Mouse (Mus musculus) hindbrain, embryonic 15.5 days (tissue): ENCODE data around the gene Sec13. TPM values are rescaled to one million over a fixed set of nuclear protein-coding genes. Genes with fewer than 3 reads are reported as not detected.
"Not testable (repeated sequence)": the region's sequence is repeated elsewhere in the genome, so short reads cannot be mapped to it uniquely, and the experiment has no call there.

ENCODE experiments used
- ATAC-seq: fragments of 200-750 bp; cut with Nextera tagmentation; 2 replicates; pipeline ENCODE4 v1.8.0; 2017; ENCODE audit warnings: low read depth, moderate number of reproducible peaks, moderate TSS enrichment; ENCODE audit not compliant: low FRiP score
- H3K27ac ChIP-seq: fragments of 300-500 bp; sonication (generic); replicated peaks from 2 replicates; pipeline ENCODE4 v1.5.1; 2015; ENCODE audit warnings: mild to moderate bottlenecking, inconsistent platforms
- H3K27me3 ChIP-seq: fragments of 300-500 bp; sonication (generic); 2 replicates; pipeline ENCODE4 v1.6.1; 2015; ENCODE audit warnings: control low read depth, inconsistent platforms
- H3K36me3 ChIP-seq: fragments of 300-500 bp; sonication (generic); 2 replicates; pipeline ENCODE4 v1.6.1; 2015; ENCODE audit warnings: control low read depth, inconsistent platforms
- H3K4me1 ChIP-seq: fragments of 300-500 bp; sonication (generic); replicated peaks from 2 replicates; pipeline ENCODE4 v1.6.1; 2015; ENCODE audit warnings: control low read depth, inconsistent platforms
- H3K4me2 ChIP-seq: fragments of 300-500 bp; sonication (generic); 2 replicates; pipeline ENCODE4 v1.6.1; 2015; ENCODE audit warnings: moderate library complexity, mild to moderate bottlenecking, inconsistent platforms
- H3K4me3 ChIP-seq: fragments of 300-500 bp; sonication (generic); 2 replicates; pipeline ENCODE4 v1.5.1; 2015; ENCODE audit warnings: mild to moderate bottlenecking, inconsistent platforms
- H3K9ac ChIP-seq: fragments of 300-500 bp; sonication (generic); 2 replicates; pipeline ENCODE4 v1.6.1; 2015; ENCODE audit warnings: inconsistent platforms
- H3K9me3 ChIP-seq: fragments of 300-500 bp; sonication (generic); 2 replicates; pipeline ENCODE4 v1.6.1; 2016; ENCODE audit warnings: control low read depth, inconsistent platforms
- WGBS: fragments of 180-500 bp; shearing (Covaris S2); methylation state at CpG from one replicate; pipeline ENCODE4 v1.1.7; 2015; 5-methylcytosine and 5-hydroxymethylcytosine counted together
- polyA plus RNA-seq: library from polyadenylated mRNA; unstranded; fragments of >200 nt; fragmentation: Nextera tagmentation; extraction: Ambion mirVana; gene quantifications from 2 replicates; pipeline ENCODE4 v1.2.1, GENCODE M21; 2015

The Sec13 gene
- polyA plus RNA-seq, 1 experiment from 2014 or later: 200 TPM

- WGBS: 66% methylated on average over 2 of the region's 2 CpGs
- H3K4me1 ChIP-seq: peaks cover 19% of the 10 kb centered on the region
- H3K36me3 ChIP-seq: peaks cover 6% of the 10 kb centered on the region; the same call in 1 of the 2 replicates
- H3K27me3 ChIP-seq: no peaks in the 10 kb centered on the region
- no peak overlapping the region for H3K4me3 ChIP-seq
- H3K27ac ChIP-seq: no peak overlapping the region
- no peak overlapping the region for H3K4me2 ChIP-seq
- no peaks in the 10 kb centered on the region for H3K9me3 ChIP-seq
- ATAC-seq: no peak
- H3K9ac ChIP-seq: no peak overlapping the region
Measured at GRCm38 (mm10) chr6:113741425-113741824, 882 bp upstream of the Sec13 start.

GRCm38 (mm10) chr6:113737318-113738046 lies 3.1 kb downstream of the Sec13 start:
- Histone ChIP-seq H3K27ac (no peak overlapping the region), H3K27me3 (no peaks in the 10 kb centered on the region), H3K4me3 (no peak overlapping the region), H3K36me3 (peaks cover 38% of the 10 kb centered on the region), H3K4me2 (no peak overlapping the region), H3K9ac (no peak overlapping the region), H3K9me3 (no peaks in the 10 kb centered on the region), H3K4me1 (peaks cover 19% of the 10 kb centered on the region)
- 92% methylated on average over 9 of the region's 9 CpGs for WGBS
- no peak for ATAC-seq

DNA sequence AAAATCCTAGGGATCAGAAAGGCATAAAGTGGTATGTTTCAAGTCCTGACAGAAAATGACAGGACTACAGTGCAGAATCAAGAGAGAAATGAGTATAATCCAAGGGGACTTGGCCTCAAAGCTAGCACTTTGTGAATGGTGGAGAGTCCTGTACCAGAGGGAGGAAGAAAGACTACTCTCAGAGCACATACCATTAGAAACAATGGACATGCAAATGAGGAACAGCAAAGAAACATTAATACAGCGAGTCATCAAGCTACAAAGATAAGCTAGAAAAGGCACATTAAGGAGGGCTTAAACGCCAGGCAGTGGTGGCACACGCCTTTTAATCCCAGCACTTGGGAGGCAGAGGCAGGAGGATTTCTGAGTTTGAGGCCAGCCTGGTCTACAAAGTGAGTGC lies 9.2 kb downstream of the Sec13 start:
- no peaks in the 10 kb centered on the region for H3K4me1 ChIP-seq
- peaks cover 87% of the 10 kb centered on the region for H3K36me3 ChIP-seq
- WGBS: 91% methylated on average over 3 of the region's 3 CpGs
- no peaks in the 10 kb centered on the region for H3K9me3 ChIP-seq
- no peak for ATAC-seq
- no peak overlapping the region for H3K9ac ChIP-seq
- H3K4me2 ChIP-seq: no peak overlapping the region
- H3K4me3 ChIP-seq: no peak overlapping the region
- H3K27ac ChIP-seq: no peak overlapping the region
- H3K27me3 ChIP-seq: no peaks in the 10 kb centered on the region

- no peak for ATAC-seq
- H3K27ac ChIP-seq: no peak overlapping the region
- H3K4me1 ChIP-seq: no peaks in the 10 kb centered on the region
- no peaks in the 10 kb centered on the region for H3K9me3 ChIP-seq
- H3K9ac ChIP-seq: no peak overlapping the region
- no peak overlapping the region for H3K4me3 ChIP-seq
- H3K27me3 ChIP-seq: no peaks in the 10 kb centered on the region
- H3K4me2 ChIP-seq: no peak overlapping the region
- WGBS: 89% methylated on average over 7 of the region's 7 CpGs
- H3K36me3 ChIP-seq: peaks cover 78% of the 10 kb centered on the region
Measured at GRCm38 (mm10) chr6:113728181-113728580, 12.4 kb downstream of the Sec13 start.

- H3K4me2 ChIP-seq: no peak overlapping the region
- H3K27ac ChIP-seq: no peak overlapping the region
- no peak overlapping the region for H3K9ac ChIP-seq
- H3K4me3 ChIP-seq: no peak overlapping the region
- H3K27me3 ChIP-seq: no peaks in the 10 kb centered on the region
- WGBS: 98% methylated on average over 4 of the region's 4 CpGs
- no peak for ATAC-seq
- H3K4me1 ChIP-seq: no peaks in the 10 kb centered on the region
- peaks cover 59% of the 10 kb centered on the region for H3K36me3 ChIP-seq
- H3K9me3 ChIP-seq: no peaks in the 10 kb centered on the region
Measured at GRCm38 (mm10) chr6:113721061-113721460, 19.5 kb downstream of the Sec13 start.

DNA sequence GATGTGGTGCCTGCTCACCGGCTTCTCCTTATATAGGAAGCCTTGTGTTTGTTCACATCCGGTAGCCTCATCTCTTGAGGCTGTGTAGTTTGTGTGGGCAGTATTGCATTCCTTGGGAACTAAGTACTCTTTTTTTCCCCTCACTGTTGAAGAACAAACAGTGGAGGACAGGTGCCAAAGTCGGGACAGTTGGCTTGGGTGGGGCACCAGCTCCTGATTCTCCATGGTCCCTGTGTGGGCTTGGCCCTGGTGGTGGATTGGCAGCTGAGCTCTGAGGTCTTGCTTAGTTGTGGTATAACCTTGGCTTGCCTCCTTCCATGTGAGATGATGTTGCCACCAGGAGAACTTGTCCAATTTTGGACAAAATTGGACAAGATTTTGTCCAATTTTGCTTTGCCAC lies 20.7 kb downstream of the Sec13 start, which contains the start of gene Ghrl:
Gene Ghrl, minus strand, starts transcription at position 3 of the 400 bp plus-strand sequence.
- peaks cover 67% of the 10 kb centered on the region for H3K36me3 ChIP-seq

DNA sequence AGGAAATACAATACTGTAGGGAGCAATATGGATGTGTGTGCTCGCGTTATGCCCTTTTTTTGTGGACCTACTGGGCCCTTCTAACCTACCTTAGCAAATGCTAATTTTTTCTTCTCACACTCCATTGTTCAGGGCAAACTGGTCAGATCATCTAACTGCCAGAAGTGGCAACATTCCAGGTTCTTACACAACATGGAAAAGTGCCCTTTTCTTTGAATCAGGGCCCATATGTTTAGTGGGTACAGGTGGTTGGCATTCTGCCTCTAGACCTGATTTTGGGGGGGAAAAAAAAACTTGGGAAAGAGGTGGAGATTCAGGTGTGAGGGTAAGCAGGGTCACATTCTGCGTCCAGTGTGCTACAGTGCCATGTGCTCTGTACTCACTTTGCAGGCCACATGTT lies 23.0 kb downstream of the Sec13 start:
- ATAC-seq: no peak
- H3K36me3 ChIP-seq: peaks cover 70% of the 10 kb centered on the region
- WGBS: 92% methylated on average over 3 of the region's 3 CpGs
- no peak overlapping the region for H3K9ac ChIP-seq
- no peaks in the 10 kb centered on the region for H3K27me3 ChIP-seq
- no peak overlapping the region for H3K27ac ChIP-seq
- no peaks in the 10 kb centered on the region for H3K9me3 ChIP-seq
- H3K4me3 ChIP-seq: no peak overlapping the region
- H3K4me1 ChIP-seq: no peaks in the 10 kb centered on the region
- no peak overlapping the region for H3K4me2 ChIP-seq

More for the DNA sequence above, 20.7 kb downstream of the Sec13 start, which contains the start of gene Ghrl:
- Histone ChIP-seq H3K9ac (no peak within 1 kb of the TSS), H3K27ac (no peak within 1 kb of the TSS), H3K4me1 (no peaks in the 10 kb centered on the region), H3K27me3 (no peaks in the 10 kb centered on the region), H3K9me3 (no peaks in the 10 kb centered on the region), H3K4me3 (no peak within 1 kb of the TSS), H3K4me2 (no peak within 1 kb of the TSS)
- no peak for ATAC-seq
- whole genome bisulfite sequencing: 92% methylated on average over 3 of the region's 3 CpGs

DNA sequence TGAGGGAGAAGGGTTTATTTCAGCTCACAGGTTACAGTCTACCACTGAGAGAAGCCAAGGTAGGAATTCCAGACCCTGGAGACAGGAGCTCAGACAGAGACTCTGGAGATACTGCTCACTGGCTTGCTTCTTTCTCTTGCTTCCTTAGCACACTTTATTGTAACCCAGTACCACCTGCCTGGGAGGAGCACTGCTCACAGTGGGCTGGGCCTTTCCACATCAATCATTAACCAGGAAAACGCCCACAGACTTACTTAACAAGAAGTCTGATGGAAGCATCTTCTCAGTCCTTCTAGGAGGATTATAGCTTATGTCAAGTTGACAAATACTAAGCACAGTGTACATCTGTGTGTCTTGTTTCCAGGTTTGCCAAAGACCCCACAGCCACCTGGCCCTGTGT lies 25.7 kb downstream of the Sec13 start:
- 56% methylated on average over 1 of the region's 1 CpGs for WGBS
- no peaks in the 10 kb centered on the region for H3K4me1 ChIP-seq
- H3K27me3 ChIP-seq: no peaks in the 10 kb centered on the region
- ATAC-seq: no peak
- H3K4me2 ChIP-seq: no peak overlapping the region
- H3K27ac ChIP-seq: no peak overlapping the region
- no peak overlapping the region for H3K4me3 ChIP-seq
- no peaks in the 10 kb centered on the region for H3K9me3 ChIP-seq
- H3K36me3 ChIP-seq: peaks cover 84% of the 10 kb centered on the region
- H3K9ac ChIP-seq: no peak overlapping the region

- Histone ChIP-seq H3K36me3 (peaks cover 84% of the 10 kb centered on the region), H3K9me3 (no peaks in the 10 kb centered on the region), H3K4me3 (no peak overlapping the region), H3K9ac (no peak overlapping the region), H3K4me2 (no peak overlapping the region), H3K4me1 (no peaks in the 10 kb centered on the region), H3K27me3 (no peaks in the 10 kb centered on the region), H3K27ac (no peak overlapping the region)
- ATAC-seq: no peak
- 94% methylated on average over 2 of the region's 2 CpGs for WGBS
Measured at GRCm38 (mm10) chr6:113714276-113714675, 26.3 kb downstream of the Sec13 start.

GRCm38 (mm10) chr6:113713389-113713788 lies 27.2 kb downstream of the Sec13 start:
- 95% methylated on average over 5 of the region's 5 CpGs for WGBS
- not testable (repeated sequence) for H3K27ac ChIP-seq, H3K4me1 ChIP-seq, H3K9ac ChIP-seq, H3K27me3 ChIP-seq, ATAC-seq, H3K4me2 ChIP-seq, H3K9me3 ChIP-seq, H3K4me3 ChIP-seq
- peaks cover 85% of the 10 kb centered on the region for H3K36me3 ChIP-seq

DNA sequence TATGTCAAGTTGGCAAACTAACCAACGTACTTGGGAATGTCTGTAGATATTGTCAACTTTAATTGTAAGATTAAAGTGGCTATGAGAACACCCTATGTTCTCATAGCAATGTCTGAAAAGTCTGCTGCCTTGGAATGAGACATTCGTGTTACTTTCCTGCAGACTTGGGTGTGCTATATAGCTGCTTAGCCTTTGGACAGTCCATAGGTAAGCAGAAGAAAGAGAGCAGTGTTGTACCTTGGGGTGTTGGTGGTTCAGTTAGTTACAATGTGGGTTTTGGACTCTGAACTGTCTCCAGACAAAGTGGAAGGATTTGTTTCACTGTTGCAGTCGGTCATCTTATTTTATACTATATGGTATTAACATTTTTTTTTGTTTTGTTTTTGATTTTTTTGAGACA lies 27.8 kb downstream of the Sec13 start:
- H3K9ac ChIP-seq: no peak overlapping the region
- no peaks in the 10 kb centered on the region for H3K4me1 ChIP-seq
- H3K36me3 ChIP-seq: peaks cover 91% of the 10 kb centered on the region
- H3K27ac ChIP-seq: no peak overlapping the region
- H3K27me3 ChIP-seq: no peaks in the 10 kb centered on the region
- no peak for ATAC-seq
- H3K9me3 ChIP-seq: no peaks in the 10 kb centered on the region
- H3K4me3 ChIP-seq: no peak overlapping the region
- WGBS: 96% methylated on average over 3 of the region's 3 CpGs
- H3K4me2 ChIP-seq: no peak overlapping the region

GRCm38 (mm10) chr6:113697222-113698205 lies 43.0 kb downstream of the Sec13 start:
- under 1% methylated on average over 109 of the region's 113 CpGs for WGBS
- Histone ChIP-seq H3K9me3 (no peaks in the 10 kb centered on the region), H3K4me3 (peak overlapping the region; percentile 85), H3K9ac (peak overlapping the region; percentile 80), H3K4me1 (peaks cover 37% of the 10 kb centered on the region), H3K4me2 (peak overlapping the region; percentile 100), H3K27ac (peak overlapping the region; percentile 90), H3K27me3 (no peaks in the 10 kb centered on the region), H3K36me3 (peaks cover 20% of the 10 kb centered on the region)
- no peak for ATAC-seq
